Mouse (Mus musculus): ENCODE measurements around the gene Xpc. TPM values are rescaled to one million over a fixed set of nuclear protein-coding genes. Genes with fewer than 3 reads are reported as not detected.
"Not testable (repeated sequence)": the region's sequence is repeated elsewhere in the genome, so short reads cannot be mapped to it uniquely, and the experiment has no call there.

The Xpc gene
- total RNA-seq, 2 experiments from 2014 or later = 13.1 to 16.5 TPM

DNA sequence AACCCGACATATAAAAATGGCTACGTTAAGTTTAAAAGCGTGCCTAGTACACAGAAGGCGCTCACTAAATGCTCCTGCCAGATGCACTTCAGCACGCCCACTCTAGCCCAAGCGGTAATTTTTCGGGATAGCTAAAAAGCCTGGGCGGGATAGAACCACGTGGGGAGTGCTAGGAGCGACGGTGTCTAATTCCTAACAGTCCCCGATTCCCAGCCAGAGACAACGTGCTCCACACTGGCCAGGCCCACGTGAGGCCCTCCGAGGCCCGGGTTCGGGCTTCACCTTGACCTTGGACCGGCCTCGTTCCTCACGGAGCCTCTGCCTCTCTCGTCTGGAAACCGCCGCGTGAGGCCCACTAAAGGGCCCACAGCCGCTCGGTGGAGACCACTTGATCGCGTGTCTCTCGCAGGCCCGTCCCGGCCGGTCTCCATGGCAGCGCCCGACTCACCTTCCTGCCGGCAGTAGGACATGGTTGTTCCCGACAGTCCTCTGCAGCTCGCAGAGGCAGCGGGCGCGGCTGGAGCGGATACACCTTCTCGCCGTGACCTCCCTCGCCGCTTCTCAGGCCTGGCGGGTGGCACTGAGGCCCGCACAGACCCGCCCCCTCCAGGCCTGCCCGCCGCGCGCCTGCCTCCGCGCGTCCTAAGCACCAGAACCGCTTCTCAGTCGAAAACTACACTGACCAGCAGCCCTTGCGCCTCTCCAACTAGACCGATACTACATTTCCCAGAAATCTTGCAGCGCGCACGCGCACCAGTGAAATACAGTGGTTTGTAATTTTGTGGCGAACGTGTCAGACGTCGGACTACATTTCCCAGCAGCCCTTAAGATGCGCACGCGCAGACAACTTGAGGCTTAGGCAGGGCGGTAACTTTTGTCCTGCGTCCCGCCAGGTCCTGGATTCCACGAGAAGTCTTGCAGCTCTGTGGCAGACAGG lies 42.6 kb downstream of the Xpc start, which contains the start of the genes Chchd4 and Tmem43:
TSS of gene Chchd4 (minus strand) at position 679 of the 937 bp plus-strand sequence.
TSS of gene Tmem43 (plus strand) at position 836 of the 937 bp plus-strand sequence.
- peak; percentile 91 to 93 for DNase-seq (ENCODE audit: low spot score in 2 of 2)

DNA sequence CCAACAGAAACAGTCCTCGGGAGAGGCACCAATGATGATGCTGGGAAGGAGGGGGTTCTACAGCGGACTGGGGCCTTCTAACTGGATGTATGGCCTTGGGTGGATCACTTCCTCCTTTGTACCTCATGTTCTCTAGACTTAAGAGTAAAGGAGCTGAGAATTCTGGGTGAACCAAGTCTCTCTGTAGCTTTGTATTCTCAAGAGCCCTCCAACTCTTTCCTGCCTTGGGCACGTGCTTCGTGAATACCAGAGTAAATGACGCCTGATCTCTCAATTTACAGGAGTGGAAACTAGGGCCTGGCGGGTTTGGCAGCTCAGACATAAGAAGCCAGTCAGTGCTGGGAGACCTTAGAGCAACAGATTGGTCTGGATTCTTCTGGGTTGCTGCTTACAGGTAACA lies 43.4 kb downstream of the Xpc start:
- DNase-seq (ENCODE audit: low spot score in 2 of 2) = no peak

- not testable (repeated sequence) for DNase-seq (ENCODE audit: low spot score in 2 of 2)
These were observed 44.3 kb downstream of the Xpc start for GRCm38 (mm10) chr6:91471427-91471826.

DNA sequence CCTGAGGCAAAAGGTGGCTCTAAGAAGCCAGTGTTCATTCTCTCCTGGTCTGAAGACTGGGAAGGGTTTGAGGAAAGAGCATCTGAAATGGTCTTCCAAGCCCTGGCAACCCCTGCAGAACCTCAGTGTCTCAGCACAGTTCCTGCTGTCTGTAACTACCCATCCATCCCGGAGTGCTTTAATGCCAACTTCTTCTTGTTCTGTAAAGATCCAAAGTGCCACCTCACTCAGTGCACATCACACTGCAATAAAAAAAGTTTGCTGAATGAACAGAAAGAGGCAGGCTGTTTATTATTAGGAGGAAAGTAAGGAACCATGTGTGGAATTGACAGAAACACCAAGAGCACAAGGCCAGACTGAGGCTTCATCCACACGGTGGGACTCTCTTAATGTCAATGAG lies 45.0 kb downstream of the Xpc start:
- DNase-seq (ENCODE audit: low spot score in 2 of 2) = no peak

DNA sequence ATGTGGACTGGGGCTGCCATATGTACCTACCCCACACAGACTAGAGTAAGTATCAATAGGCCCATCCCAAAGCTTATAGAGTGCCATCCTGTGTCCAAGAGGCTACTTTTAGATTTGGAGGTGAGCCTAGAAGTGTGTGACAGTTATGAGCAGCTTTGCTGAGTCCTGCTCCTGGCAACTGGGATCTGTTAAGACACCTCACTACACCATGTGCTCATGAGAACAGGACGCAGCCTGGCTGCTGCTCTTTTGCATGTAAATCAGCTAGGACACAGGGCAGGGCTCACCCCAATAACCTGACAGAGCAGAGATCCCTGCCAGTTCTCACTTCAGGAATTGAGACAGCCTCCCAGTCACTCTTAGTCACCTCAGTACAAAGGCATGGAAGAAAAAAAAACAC lies 48.6 kb downstream of the Xpc start:
- DNase-seq (ENCODE audit: low spot score in 2 of 2) = no peak

DNA sequence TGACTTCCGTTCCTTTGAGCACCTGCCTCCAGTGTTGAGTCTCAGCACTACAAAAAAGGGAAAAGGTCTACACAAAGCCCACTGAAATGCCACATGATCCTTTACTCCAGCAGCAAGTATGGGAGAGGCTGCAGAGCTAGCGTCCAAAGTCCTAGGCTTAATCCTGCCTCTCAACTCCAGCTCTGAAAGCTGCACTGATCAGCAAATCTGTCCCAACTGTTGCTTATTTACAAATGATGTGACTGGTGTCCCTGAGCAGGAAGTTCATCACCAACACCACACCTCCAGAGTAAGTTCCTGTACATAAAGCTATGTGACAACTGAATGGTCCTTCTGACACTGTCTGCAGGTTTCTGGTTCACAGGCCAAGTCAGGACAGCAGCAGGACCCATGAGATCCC lies 49.9 kb downstream of the Xpc start:
- DNase-seq (ENCODE audit: low spot score in 2 of 2) = no peak

- DNase-seq (ENCODE audit: low spot score in 2 of 2) = no peak
These were observed 56.2 kb downstream of the Xpc start for GRCm38 (mm10) chr6:91459471-91459870.

GRCm38 (mm10) chr6:91454546-91454945 lies 61.1 kb downstream of the Xpc start:
- no peak for DNase-seq (ENCODE audit: low spot score in 2 of 2)

DNA sequence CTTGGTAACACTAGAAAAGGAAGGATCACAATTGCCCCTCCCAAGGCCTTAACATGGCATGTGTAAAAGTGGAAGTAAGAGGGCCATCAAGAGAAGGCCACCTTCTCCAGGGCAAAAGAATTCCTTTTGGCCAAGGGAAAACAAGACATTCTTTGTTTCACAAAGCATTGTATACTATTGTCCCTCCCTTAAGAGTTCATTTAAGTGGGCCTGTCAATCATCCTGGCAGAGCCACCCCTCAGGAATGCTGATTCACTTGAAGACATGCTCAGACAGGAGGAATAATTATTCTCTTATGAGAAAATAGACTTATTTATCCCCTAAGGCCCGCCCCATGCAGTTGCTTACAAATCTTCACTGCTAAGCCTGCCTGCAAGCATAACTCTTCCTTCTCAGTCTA lies 63.6 kb downstream of the Xpc start:
- no peak for DNase-seq (ENCODE audit: low spot score in 2 of 2)

GRCm38 (mm10) chr6:91449472-91450225 lies 66.0 kb downstream of the Xpc start:
- no peak for DNase-seq (ENCODE audit: low spot score in 2 of 2)

DNA sequence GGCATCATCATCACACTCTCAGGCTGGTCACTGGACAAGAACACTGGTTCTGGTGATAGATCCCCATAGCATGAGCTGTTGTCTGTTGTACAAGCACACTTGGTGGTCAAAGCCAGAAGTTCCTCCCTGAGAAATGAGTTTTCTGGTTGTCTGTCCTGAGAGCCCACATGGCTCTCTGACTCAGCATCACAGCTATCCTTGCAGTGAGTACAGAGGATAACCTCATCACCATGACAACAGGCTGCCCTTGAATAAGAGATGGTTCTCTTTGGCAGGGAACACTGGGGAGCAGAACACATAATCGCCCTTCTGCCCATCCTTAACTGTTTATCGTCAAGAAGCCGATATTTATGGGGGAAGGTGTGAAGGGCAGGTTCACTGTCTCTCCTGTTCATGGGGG lies 70.4 kb downstream of the Xpc start:
- no peak for DNase-seq (ENCODE audit: low spot score in 2 of 2)

- no peak for DNase-seq (ENCODE audit: low spot score in 2 of 2)
These were observed 74.5 kb downstream of the Xpc start for GRCm38 (mm10) chr6:91441145-91441662.

DNA sequence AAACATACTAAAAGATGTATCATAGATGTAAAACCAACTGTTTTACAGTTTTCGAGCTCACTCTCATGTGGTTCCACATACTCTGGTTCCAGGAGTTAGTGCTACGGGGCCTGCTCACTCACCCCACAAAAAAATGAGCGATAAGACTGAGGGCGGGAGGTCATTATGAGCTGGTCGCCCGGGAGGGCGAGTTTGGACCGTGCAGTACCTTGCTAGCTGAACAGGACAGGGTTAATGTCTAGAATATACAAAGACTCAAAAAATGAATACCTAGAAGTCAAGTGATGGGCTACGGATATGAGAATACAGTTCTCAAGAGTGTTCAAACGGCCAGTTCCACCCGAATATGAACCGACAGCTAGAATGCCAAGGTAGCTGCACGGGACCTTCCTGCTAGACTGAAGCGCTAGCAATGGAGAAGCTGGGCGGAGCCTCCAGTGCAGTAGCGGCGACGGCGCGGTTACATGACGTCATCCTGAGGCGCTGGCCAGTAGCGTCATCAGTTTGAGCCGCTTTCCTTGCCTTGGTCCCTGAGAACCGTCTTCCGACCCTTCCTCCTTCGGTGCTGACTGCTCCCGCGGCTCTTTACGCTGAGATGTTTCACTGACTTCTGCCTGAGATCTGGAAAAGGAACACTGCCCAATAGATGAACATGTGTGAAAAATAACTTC lies 75.1 kb downstream of the Xpc start:
- DNase-seq (ENCODE audit: low spot score in 2 of 2) = peak; percentile 96 to 97

Other genes with a start within 250 kb of the Xpc start
- gene Wnt7a, start 104.5 kb downstream of the Xpc start, total RNA-seq (2021) = not detected
- 10 to 100 TPM; 19.5 to 21.5 TPM for gene Chchd4, start 42.3 kb downstream of the Xpc start, total RNA-seq (2021)
- gene Tmem43, start 42.2 kb downstream of the Xpc start, total RNA-seq (2021) = 10 to 100 TPM; 45.9 to 55.6 TPM
- 10 to 100 TPM; 36.4 to 40.5 TPM for gene Lsm3, start within 50 bp of the Xpc start, total RNA-seq (2021)
- 100 to 1,000 TPM; 209 to 474 TPM for gene Slc6a6, start 168.2 kb upstream of the Xpc start, total RNA-seq (2021)